Mouse (Mus musculus) lung, adult 2 months (tissue): ENCODE data around the gene Vamp1.

Experiments
- CTCF ChIP-seq: fragments of 200-500 bp; IDR thresholded peaks from 2 replicates; pipeline ENCODE4 v1.5.1; 2011; ENCODE audit warnings: mild to moderate bottlenecking, low read length, control low read depth; ENCODE audit not compliant: insufficient read depth
- POLR2A ChIP-seq: fragments of 200-500 bp; IDR thresholded peaks from 2 replicates; pipeline ENCODE4 v1.6.1; 2011; ENCODE audit warnings: low read depth, mild to moderate bottlenecking, control low read depth, low read length, borderline replicate concordance; ENCODE audit errors: extremely low read depth

DNA sequence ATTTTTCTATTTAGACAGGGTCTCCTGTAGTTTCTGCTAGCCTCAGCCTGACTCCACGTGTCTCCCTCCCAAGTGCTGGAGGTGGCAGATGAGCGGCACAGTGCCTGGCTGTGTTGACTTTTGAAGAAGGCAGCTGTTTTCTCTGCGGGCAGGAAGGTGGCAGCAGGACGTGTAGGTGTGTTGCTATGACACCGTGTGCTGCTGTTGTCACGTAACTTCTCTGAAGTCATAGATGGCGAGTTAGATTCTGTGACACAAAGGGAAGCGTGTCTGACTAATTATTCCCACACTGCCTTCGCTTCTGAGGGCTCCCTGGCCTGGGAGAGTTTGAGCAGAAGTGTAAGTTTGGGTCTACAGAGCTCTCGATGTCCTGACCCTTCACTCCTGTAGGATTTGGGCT lies 49.9 kb downstream of the Vamp1 start:
- TF ChIP-seq POLR2A (no peak), CTCF (no peak)
